Mouse (Mus musculus) right cerebral cortex, postnatal 36 days (tissue): ENCODE data around the gene Pik3r5.
A peak's percentile ranks its signal among the peaks of the same experiment; 100 is the strongest.

ENCODE experiments used
- DNase-seq, 2 experiments: peaks; one replicate each; pipeline ENCODE4 v3.0.0; 2022; ENCODE audit warnings: low spot score in 2 of 2, mixed read lengths in 1 of 2

The Pik3r5 gene

DNA sequence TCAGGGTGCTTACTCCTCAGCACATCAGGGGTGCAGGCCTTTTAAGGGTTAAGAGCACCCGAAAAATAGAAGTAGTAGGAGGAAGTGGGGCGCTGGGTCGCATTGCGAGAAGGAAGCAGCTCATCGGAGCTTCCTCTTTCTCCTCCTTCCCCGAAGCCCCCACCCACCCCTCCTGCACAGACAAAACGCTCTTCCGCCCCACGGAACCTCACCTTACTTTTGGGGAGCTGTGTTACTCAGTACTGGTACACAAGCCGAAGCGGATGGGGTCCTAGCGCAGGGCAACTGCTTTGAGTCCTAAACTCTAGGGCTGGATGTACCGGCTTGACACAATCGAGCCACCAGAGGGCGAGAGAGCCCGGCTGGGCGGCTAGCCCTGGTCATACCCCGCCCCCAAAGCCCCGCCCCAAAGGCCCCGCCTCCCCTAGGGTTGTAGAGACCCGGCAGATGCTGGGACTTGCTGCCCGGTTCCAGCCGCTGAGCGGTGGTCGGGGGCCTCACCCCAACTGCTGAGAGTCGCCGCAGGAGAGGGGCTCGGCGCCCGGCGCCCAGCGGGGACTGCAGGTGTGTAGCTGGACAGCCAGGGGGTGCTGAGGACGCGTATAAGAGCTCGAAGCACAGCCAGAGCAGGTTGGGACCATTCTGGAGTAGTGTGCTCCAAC lies at the start of gene Pik3r5:
Gene Pik3r5 (plus strand): TSS at position 423 of the 662 bp plus-strand sequence.
- DNase-seq, result peak; percentile 16 to 20

DNA sequence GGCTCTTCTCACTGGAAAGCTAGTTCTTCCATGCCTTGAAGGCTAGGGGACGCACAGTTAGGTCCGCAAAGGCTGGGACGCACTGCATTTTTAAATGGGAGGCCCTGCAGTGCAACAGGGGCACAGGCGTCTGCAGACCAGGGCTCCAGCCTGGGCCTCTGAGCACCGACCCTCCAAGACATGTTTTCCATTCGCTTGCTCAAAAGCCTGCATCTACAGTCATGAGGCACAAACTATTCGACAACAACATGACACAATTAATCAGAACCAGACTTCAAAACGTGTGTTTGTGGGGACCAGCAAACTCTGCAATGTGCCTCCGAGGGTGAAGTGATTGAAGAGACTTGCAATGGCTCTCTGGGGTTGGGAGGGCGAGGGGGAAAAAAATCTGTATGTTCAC lies 48.4 kb upstream of the Pik3r5 start:
- DNase-seq, result no peak

DNA sequence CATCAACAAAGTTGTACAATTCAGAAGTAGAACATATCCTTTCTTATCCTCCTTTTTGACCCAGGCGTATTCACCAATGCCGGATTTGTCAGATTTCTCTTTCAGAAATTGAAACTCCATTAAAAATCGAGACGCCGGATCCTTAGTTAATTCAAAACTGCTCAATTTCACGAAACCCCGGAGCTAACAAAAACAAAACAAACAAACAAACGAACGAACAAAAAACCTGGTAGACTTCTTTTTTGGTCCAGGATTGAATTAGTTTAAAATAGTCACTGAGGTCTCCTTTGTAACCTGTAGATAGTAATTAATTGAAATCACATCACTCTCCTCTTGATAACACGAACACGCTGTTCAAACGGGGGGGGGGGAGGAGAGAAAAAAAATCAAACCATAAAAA lies 47.8 kb upstream of the Pik3r5 start:
- DNase-seq, result no peak

DNA sequence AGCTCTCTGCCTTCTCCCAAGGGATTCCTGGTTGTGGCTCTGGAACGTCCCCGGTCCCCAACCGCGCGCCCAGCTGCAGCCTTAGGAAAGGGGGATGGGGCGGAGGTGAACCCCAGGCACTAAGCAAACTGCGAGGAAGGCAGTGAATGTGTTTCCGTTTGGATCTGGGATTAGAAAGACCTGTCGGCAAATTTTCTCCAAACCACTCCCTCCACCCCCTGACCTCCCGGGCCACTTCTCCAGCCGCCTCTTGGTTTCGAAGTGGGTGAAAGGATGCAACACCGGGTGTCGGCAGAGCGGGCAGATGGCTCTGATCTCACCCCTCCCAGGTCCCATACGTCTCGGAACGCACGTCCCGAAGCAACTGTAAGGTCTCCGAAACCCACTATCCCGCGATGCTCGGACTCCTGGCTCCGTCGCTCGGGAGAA lies 47.3 kb upstream of the Pik3r5 start:
- no peak for DNase-seq

DNA sequence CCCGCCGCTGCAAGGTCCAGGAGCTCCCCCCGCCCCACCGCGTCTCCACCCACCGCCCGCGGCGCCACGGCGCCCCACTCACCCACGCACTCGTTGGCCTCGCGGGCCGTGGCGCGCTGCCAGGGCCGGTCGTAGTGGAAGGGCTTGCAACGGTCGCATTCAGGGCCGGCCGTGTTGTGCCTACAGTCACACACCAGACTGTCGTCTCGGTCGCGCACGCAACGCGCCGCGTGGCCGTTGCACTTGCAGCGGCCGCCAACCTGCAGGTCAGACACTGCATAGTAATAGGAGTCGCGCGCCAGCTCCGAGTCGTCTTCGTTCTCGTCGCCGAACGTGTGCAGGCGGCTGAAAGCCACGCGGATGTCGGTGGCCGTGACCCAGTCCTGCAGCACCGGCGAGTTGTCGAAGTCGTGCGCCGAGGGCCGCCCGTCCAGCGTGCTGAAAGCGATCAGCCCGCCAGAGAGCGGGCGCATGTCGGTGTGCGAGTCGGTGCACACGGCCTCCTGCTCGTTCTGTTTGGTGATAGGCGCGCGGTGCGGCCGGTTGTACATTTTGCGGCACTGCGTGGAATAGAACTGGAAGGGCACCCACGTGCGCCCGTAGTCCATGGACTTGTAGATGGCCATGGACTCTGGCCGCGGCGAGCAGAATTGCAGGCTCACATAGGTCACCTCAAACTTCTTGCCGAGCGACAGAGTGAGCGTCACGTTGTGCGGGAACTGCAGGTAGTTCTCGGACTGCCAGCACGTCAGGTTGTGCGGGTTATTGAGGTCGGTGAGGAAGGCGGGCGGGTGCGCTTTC lies 46.7 kb upstream of the Pik3r5 start:
- no peak for DNase-seq

DNA sequence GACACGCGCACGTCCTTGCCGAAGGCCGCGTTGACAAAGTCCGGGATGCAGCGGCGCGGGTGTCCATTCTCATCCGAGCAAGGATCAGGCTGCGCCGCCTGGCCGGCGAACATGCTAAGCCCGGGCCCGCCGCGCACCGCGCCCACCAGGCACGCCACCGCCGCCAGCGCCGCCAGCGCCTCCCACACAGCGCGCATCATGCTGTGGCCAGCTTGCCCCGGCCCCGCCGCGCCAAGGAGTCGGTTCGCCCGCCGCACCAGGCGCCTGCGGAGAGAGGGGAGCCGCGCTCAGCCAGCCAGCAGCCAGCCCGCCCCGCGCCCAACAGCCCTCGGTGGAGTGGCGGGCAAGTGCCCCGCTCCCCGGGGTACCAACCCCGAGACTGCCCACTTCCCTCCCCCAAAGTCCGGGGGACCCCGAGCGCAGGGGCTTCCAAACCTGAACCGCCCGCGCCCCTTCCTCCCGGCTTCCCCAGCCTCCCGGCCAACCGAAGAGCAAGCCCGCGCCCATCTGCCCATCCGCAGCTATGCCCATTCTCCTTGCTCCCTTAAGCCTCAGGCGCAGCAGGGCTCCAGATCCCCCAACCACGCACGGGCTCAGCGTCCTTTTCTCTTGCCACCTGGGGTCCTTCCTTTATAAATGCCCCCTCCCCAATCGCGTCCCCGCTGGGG lies 45.9 kb upstream of the Pik3r5 start:
- DNase-seq, result no peak

DNA sequence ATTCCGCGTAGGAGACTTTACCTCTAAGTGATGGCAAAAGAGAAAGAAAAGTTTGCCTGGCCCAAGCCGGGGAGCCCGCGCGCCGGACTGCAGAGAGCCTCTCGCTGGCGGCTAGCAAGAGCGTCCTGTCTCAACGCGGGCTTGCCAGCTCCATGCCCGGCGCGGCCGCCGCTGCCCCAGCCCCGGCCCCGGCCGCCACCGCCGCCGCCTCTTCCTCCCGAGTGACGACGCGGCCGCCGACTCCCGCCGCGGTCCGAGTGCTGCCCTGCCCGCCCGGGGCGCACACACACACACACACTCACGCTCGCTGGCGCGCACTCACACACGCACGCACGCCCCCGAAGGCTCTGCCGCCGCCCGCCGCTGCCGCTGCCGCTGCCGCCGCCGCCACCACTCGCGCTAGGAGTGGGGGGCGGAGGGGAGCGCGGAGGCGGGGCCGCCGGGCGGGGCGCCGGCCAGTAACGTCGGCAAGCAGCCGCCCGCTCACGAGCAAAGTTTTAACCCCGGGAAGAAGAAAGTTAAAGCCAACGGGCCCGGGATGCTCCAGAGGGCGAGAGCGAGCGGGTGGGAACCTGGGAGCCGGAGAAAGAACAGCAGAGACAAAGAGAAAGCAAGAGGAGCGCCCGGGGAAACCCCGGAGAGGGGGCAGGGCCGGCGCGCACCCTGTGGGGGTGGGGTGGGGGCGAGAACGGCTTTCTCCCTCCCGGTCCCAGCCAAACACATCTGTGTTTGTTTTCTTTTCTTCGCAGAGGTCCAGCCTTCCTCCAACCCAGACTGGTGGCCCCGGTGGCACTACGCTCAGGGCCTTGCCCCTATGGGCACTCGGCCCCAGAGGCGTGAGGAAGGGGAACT lies 45.1 kb upstream of the Pik3r5 start:
- no peak for DNase-seq

DNA sequence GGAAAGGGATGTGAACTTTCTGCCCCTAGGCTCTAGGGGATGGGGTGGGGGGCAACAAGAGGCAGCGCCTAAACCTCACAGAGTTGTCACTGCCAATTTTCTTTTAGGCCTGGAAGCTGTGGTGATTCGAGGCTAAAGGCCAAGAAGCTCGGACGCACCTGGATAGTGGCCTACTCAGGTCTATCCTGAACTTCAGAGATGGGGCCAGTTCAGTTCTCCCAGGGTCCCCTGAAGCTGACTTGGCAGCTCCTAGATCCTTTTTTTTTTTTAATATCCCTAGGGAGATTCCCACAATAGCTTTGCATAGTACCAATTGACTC lies 44.5 kb upstream of the Pik3r5 start:
- no peak for DNase-seq

DNA sequence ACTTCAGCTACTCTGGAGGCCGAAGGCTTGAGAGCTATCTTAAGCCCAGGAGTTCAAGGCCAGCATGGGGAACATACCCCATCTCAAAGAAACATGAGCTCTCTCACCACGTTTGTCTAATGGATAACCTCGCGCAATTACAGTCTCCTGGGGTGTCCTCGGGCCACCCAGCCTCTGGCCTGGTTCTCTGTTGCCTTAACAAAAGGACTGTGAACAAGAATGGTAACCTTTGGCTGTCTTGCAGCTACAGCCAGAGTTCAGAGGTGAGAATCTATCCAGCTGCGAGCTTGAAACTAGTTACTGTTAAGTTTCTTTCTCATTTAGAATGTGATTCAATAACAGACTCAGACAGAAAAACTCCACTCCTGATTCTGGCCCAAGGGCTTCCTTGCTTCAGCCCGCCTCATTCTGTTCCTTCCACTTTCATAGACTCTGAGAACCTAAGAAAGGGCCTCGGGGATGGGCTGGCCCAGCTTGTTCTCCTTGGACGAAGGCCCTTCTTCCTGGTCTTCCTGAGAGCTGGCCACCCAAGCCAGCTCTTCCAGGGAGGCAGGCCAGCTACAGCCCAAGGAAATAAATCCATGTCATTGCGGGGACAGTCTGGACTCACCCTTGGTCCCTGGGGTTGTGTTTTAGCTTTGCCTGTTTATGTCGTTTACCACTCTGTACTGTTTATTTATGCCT lies 43.8 kb upstream of the Pik3r5 start:
- DNase-seq, result no peak

DNA sequence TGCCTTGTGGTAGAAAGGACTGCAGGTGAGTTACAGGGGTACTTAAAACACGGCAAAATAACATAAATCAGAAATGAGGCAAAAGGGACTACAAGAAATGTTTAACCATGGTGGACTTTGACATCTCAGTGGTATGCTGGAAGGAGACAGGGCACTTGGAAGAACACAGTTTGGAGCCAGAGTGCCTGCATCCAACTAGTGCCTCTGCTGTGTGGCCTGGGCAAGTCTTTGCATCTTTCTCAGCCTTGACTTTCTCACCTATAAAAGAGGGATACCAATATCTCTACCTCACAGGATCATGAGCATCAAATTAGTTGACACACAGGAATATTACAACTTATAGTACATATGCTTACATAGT lies 43.3 kb upstream of the Pik3r5 start:
- no peak for DNase-seq

DNA sequence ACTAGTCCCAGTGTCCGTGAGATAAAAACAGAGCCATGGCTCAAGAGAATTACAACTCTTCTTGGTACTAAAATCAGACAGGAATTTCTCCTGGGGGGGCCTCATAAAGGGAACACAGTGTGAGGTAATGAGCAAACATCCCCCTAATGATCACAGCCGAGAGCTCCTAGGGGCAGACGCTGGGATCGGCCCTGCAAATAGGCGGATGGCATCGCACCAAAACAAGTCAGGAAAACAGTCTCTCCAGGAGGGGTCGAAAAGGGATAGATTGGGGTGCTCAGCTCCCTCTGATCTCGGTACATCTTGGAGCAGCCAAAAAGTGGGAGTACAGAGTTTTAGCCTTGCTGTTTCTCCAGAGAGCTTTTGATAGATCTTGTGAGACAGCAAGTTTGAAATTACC lies 42.3 kb upstream of the Pik3r5 start:
- DNase-seq, result no peak

DNA sequence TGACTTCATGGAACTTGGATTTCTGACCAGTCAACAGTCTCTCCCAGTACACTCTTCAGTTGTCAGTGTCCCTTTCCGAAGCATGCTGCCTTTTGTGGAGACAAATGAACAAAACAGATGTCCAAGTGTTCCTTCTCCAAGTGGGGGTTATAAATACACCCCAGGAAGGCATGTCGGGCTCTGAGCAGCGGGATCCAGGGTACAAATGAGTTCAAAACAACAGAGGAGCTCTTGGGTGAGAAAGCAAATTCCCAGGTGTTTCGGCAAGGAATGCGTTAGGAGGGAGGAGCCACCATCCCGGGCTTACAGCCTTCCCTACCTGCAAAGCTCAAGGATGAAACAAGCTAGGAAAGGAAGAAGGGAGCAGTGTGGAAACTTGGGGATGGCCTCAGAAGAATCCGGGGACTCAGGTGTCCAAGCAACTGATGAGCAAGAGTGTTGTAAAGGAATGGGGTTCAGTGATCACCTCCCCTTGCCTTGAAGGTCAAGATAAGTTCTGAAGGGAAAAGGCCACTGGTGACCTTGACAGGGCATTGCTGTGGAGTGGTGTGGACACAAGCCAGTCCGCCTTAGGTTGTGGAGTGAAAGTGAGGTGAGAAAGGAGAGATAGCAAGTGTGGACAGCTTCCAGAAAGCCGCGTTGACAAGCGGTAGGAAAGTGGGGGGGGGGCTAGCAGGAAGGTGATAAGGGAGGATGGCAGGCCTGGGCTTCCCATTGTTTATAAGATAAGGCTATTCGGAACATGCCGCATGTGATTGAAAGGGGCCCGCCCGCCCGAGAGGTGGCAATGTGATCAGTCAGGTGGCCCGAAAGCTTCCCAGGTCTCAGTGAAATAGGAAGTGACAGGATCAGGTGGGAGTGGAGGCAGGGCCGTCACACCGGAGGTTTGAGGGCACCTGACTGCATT lies 41.3 kb upstream of the Pik3r5 start:
- DNase-seq, result no peak

DNA sequence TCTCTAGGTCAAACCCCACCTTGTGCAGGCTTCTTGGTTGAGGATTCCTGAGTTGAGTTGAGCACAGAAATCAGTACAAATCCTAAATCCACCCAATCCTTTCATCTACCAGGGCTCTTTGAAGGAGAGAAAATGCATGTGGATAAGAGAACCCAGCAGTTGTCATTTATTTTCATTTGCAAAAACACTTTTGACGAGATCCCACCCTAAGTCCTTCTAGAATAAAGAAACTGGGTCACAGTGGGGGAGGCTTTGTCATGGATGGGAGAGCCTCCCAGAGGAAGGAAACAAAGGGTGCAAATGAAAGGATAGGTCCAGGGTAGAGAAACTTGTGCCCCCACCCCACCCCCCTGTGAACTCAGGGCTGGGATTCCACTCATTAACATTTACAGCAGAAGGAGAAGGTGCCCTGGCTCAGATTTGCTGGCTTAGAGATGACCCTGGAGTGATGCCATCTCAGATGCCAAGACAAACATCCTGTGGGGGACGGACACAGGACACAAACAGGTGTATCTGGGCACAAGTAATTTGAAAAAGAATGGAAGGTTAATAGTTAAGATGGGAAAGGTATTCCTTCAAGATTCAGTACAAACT lies 37.9 kb upstream of the Pik3r5 start:
- no peak for DNase-seq

DNA sequence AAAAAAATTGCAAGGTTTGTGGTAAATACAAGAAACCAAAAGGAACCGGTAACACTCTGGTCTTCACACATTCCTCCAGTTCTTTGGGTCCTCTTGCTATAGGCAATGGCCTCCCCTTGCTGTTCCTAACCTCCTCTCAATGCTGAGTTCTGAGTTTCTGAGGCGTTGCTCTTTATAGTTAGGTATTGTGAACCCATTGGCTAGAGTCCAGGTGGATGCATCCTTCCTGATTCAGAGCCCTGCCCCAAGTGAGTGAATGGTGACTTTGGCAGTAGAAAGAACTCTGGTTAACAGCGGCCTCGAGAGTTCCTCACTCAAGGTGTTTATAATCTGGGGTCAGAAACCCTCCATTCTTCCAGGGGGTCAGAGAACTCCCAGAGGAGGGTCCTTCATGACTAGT lies 37.2 kb upstream of the Pik3r5 start:
- DNase-seq, result no peak

DNA sequence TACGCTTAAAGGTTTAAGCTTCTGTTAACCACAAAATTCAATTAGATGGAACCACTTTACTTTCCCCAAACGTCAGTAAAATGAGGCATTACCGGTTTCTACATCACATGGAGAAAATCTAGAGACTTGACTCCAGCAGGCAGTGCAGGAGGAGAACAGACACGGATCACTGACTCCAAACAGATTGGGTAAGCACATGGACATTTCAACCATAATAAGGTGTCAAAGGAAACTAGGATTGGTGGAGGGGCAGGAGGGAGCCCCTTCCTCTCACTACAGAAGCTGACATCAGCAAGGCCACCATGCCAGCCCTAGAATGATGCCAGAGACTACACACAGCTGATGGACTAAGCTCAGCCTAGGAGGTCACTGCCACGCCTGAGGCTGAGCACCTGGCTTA lies 36.4 kb upstream of the Pik3r5 start:
- no peak for DNase-seq

DNA sequence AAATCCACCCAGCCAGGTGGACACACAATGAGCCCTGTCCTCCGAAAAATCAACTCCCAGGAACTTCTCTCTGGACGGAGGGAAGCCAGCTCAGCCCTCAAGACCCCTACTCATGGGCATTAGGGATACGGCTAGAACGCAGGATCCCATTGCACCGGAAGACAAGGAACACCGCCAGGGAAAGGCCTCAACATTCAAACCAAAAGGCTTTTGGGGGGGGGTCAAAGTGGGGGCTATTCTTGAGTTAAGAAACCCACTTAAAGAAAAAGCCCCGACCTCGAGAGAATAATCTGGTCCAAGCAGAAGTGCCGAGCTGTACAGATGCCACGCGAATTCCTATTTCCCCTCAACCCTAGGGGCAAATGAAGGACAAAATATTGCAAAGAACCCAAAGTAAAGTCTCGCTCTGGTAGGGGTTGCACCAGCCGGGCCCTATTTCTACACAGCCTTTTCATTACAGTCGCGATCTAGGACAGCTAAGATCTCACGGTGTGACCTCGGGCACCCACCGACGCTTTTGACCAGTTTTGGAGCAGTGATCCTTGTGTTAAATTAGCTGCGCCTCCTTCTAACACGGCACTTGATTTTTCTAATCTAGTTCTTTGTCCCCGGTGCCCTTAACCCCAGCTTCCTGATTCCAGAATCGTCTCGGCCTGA lies 32.9 kb upstream of the Pik3r5 start:
- no peak for DNase-seq

DNA sequence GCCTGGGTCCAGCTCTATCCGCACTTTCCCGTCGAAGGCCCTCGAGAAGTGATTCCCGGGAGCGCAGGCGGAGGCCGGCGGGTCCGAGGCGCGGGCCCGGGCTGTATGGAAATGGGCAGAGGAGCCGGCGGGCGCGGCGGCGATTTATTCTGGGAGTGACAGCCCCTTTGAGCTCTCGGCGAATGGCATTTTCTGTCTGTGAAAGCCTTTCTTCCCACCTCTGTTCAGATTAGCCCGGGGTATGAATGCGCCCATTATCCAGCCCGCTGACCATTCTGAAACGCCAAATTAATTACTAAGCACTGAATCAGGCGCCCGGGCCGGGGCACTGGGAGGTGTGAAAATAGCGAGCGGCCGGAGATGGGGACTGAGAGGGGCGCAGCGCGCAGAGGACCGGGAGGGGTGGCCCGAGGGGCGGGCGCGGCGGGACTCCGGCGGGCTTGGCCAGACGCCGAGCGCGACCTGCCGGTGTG lies 32.3 kb upstream of the Pik3r5 start:
- DNase-seq, result no peak

DNA sequence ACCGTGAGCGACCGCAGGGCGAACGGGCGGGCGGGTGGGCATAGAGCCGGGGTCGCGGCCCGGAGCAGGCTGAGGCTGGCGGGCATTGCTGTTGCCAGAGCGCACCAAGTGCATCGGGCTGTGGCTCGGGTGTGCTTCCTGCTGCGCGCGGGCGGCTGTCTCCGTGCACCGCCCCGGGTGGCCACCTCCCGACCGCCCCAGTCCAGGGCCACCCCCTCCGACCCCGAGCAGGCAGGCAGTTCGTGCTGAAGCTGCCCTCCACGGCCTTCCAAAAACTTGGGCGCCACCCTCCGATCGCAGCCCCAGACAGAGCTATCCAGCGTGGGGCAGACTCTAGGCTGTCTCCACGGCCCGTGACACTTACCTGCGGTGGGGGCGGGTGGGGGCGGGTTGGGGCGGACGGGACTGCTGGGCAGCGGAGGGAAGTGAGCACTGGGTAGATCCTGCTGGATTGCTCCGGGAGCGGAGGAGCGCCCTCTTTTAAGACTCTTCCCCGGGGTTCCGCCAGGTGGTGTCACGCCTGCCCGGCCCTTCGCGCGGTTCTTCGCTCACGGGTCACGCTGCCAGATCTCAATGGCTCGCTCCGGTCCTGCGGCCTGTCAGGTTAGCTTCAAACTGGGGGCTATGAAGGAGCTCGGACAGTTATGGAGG lies 31.8 kb upstream of the Pik3r5 start:
- no peak for DNase-seq

DNA sequence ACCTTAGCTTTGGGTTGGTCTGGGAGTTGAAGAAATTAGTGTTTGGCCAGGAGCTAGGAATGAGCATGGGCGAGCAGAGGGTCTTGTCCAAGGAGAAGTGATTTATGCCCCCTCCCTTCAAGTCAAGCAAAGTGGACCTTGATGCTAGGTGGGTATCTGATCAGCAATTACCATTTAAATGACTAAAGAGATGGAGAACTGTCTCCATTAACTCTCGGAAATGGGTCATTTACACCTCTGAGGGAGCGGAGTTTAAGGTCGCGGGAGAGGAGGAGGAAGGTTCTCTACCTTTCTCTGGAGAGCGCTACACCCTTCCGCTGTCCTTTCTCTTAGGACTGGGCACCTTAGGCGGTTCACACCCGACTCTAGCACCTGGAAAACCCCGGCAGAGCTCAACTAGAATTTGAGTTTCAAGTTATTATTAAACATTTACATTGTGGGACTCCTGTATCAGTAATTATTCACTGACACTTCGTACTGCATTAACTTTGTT lies 31.1 kb upstream of the Pik3r5 start, which contains the start of gene Ntn1:
Gene Ntn1 (minus strand): TSS at position 97 of the 493 bp plus-strand sequence.
- no peak for DNase-seq
